Mouse (Mus musculus) bone marrow, adult 2 months (tissue): ENCODE results near the gene Dner. TPM values are rescaled to one million over a fixed set of nuclear protein-coding genes. Genes with fewer than 3 reads are reported as not detected.

Experiments used
- H3K27ac ChIP-seq: fragments of 200-500 bp; 2 replicates; pipeline ENCODE4 v1.5.1; 2012; ENCODE audit warnings: low read depth, mild to moderate bottlenecking, control low read depth, inconsistent platforms, low read length; ENCODE audit not compliant: control insufficient read depth, poor library complexity, insufficient read depth
- H3K4me1 ChIP-seq: fragments of 200-500 bp; 2 replicates; pipeline ENCODE4 v1.6.1; 2011; ENCODE audit warnings: low read length; ENCODE audit not compliant: control insufficient read depth, insufficient read depth
- H3K4me3 ChIP-seq: fragments of 200-500 bp; replicated peaks from 2 replicates; pipeline ENCODE3; 2011; ENCODE audit warnings: mild to moderate bottlenecking, low read depth, low read length, control low read depth; ENCODE audit not compliant: control insufficient read depth
- CTCF ChIP-seq: fragments of 200-500 bp; IDR thresholded peaks from 2 replicates; pipeline ENCODE4 v1.5.1; 2011; ENCODE audit warnings: low read length, control low read depth; ENCODE audit not compliant: control insufficient read depth, insufficient read depth
- POLR2A ChIP-seq: fragments of 200-500 bp; IDR thresholded peaks from 2 replicates; pipeline ENCODE4 v1.6.1; 2011; ENCODE audit warnings: low read depth, mild to moderate bottlenecking, control low read depth, low read length, borderline replicate concordance; ENCODE audit not compliant: control insufficient read depth
- WGBS: fragments of 180-500 bp; shearing (Covaris S2); methylation state at CpG from one replicate; pipeline ENCODE4 v1.1.7; 2018; 5-methylcytosine and 5-hydroxymethylcytosine counted together
- polyA plus RNA-seq: library from polyadenylated mRNA; stranded (reverse); fragments of >200 nt; gene quantifications from 2 replicates; pipeline ENCODE4 v1.2.4, GENCODE M21; 2011; ENCODE audit warnings: low replicate concordance; ENCODE audit not compliant: missing spikeins, insufficient read depth, insufficient read length

Dner gene
- polyA plus RNA-seq, 1 experiment = 0.70 TPM

DNA sequence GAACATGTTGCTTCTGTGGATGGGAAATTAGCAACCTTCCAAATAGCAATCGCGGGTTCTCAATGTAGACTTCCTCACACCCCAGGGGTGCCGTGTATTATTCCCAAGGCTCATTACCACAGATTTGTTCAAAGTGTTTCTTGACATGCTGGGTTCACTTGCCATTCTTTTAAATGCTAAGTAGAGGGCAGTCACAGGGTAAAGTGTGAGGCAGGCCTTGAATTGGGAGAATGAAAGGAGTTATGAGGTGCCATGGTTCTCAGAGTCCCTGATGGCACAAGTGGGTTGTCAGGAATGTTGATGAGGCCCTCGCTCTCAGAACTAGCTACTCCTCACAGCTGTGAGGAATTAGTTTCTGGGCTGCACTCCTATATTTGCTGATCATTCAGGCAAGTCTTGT is 160.0 kb downstream of the Dner start:
- no peak for TF ChIP-seq POLR2A
- Histone ChIP-seq H3K27ac (no peak overlapping the region), H3K4me3 (no peak overlapping the region), H3K4me1 (no peaks in the 10 kb centered on the region)
- WGBS = 66% methylated on average over 4 of the region's 4 CpGs

DNA sequence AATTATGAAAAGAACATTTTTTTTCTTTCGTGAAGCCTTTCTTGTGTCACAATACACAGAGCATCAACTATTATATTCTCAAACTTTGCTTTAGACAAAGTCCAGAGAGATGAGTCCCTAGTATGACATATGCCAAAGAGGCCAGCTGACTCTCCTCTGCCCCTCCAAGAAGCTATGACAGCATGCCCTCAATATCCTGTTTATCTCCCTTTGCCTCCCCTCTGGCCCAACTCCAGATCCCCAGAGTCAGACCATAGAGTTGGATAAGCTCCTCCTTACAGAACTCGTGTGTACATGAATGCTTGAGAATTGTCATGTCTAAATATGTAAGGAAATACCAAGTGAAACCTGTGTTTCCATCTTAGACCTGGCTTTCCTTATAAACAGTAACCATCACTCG is 170.5 kb downstream of the Dner start:
- H3K4me1 ChIP-seq = no peaks in the 10 kb centered on the region
- WGBS = 78% methylated on average over 3 of the region's 3 CpGs
- TF ChIP-seq POLR2A (no peak), CTCF (no peak)

GRCm38 (mm10) chr1:84524413-84524812 is 171.6 kb downstream of the Dner start:
- no peak for TF ChIP-seq CTCF
- no peak for TF ChIP-seq POLR2A
- WGBS = 86% methylated on average over 4 of the region's 4 CpGs
- H3K4me3 ChIP-seq = no peak overlapping the region

More for the DNA sequence above, 170.5 kb downstream of the Dner start:
- no peak overlapping the region for H3K4me3 ChIP-seq
- H3K27ac ChIP-seq = no peak overlapping the region

DNA sequence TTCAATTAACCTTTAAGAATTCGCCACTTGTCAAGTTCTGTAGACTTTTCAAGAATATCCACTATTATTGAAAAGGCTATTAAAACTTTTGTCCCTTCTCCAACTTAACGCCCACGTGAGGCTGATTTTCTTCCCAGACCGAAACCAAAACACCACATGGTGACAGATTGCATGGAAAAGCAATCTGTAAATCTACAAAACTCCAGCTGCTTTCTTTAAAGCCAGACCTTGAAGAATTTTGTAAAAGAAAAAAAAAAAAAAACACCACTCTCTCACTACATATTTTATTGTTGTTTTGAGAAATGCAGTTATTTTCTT is 173.1 kb downstream of the Dner start:
- TF ChIP-seq CTCF (no peak), POLR2A (no peak)
- 80% methylated on average over 4 of the region's 4 CpGs for WGBS

More at GRCm38 (mm10) chr1:84524413-84524812, 171.6 kb downstream of the Dner start:
- H3K4me1 ChIP-seq = no peaks in the 10 kb centered on the region
- H3K27ac ChIP-seq = no peak overlapping the region

GRCm38 (mm10) chr1:84522256-84522962 is 173.6 kb downstream of the Dner start:
- H3K27ac ChIP-seq = no peak overlapping the region
- 74% methylated on average over 4 of the region's 4 CpGs for WGBS
- no peak overlapping the region for H3K4me3 ChIP-seq
- H3K4me1 ChIP-seq = no peaks in the 10 kb centered on the region
- TF ChIP-seq CTCF (no peak), POLR2A (no peak)

More for the DNA sequence above, 173.1 kb downstream of the Dner start:
- H3K4me1 ChIP-seq = no peaks in the 10 kb centered on the region
- H3K27ac ChIP-seq = no peak overlapping the region
- H3K4me3 ChIP-seq = no peak overlapping the region

DNA sequence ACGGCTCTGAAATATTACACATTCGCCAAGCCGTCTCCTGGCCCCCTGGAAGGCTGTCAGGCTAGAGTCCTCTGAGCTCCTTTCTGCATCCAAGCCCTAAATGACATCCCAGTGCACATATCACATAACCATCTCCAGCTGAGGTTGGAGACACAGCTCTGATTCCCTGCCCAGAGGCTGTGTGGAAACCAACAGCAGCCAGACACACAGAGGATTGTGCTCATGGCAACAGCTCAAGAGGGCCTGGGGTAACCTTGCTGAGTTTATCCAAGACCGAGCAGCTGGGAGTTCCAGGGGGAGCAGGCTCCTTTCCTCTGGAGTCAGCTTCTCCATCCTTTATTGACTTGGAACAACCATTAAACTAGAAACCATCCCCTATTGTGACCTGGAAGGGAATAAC is 177.7 kb downstream of the Dner start:
- 80% methylated on average over 4 of the region's 4 CpGs for WGBS
- no peak overlapping the region for H3K4me3 ChIP-seq
- no peak overlapping the region for H3K27ac ChIP-seq
- no peaks in the 10 kb centered on the region for H3K4me1 ChIP-seq
- TF ChIP-seq CTCF = no peak
- TF ChIP-seq POLR2A = no peak

- no peak for TF ChIP-seq CTCF
- TF ChIP-seq POLR2A = no peak
- 56% methylated on average over 3 of the region's 3 CpGs for WGBS
- Histone ChIP-seq H3K4me3 (no peak overlapping the region), H3K4me1 (no peaks in the 10 kb centered on the region), H3K27ac (no peak overlapping the region)
Measured at GRCm38 (mm10) chr1:84513201-84513600, 182.8 kb downstream of the Dner start.

DNA sequence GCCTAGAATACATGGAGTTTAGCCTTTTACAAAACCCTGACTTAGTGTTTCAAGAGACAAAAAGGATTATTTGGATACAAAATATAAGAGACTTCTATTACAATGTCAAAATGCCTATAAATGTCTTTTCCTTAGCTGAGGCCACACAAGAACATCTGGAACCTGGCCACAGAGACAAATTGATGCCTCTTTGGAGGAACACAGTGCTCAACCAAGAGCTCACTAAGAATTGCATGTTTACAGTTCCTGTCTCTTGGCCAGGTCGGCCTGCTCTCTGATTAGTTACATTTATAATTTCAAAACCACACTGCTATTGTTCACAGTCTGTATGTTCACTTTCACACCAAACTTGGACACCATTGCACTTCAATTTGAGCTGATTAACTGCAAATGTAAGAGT is 187.5 kb downstream of the Dner start:
- H3K4me1 ChIP-seq = no peaks in the 10 kb centered on the region
- 65% methylated on average over 1 of the region's 1 CpGs for WGBS
- no peak overlapping the region for H3K27ac ChIP-seq
- no peak for TF ChIP-seq CTCF
- TF ChIP-seq POLR2A = no peak
- no peak overlapping the region for H3K4me3 ChIP-seq

DNA sequence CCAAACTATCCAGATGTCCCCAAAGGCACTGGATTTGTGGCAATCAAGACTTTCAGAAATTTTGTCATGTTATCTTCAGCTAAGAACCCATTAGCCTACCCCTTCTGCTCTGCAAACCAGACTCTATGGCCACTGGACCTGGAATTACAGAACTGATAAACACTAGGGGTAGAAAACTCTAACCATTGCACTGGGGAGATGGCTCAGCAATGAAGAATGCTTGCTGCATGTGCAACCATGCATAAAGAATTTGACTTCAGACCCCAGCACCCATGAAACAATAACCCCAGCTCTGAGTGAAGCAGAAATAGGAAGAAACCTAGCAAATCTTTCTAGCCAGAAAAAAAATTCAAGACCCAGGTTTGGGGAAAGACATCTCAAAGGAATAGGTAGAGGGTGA is 188.5 kb downstream of the Dner start:
- Histone ChIP-seq H3K4me3 (no peak overlapping the region), H3K4me1 (no peaks in the 10 kb centered on the region), H3K27ac (no peak overlapping the region)
- TF ChIP-seq CTCF = no peak
- TF ChIP-seq POLR2A = no peak

GRCm38 (mm10) chr1:84506984-84507546 is 189.0 kb downstream of the Dner start:
- TF ChIP-seq CTCF = no peak
- no peak for TF ChIP-seq POLR2A
- no peak overlapping the region for H3K27ac ChIP-seq
- no peak overlapping the region for H3K4me3 ChIP-seq
- WGBS = 51% methylated on average over 6 of the region's 6 CpGs
- no peaks in the 10 kb centered on the region for H3K4me1 ChIP-seq
